Mouse (Mus musculus) urinary bladder, adult 18-20 months (tissue): ENCODE results near the gene Mxd3.
A peak's percentile ranks its signal among the peaks of the same experiment; 100 is the strongest.

Experiments used
- DNase-seq, 2 experiments: peaks; one replicate each; pipeline ENCODE4 v3.0.0; 2022; ENCODE audit warnings: low spot score in 2 of 2, mixed read lengths in 2 of 2

Gene Mxd3

DNA sequence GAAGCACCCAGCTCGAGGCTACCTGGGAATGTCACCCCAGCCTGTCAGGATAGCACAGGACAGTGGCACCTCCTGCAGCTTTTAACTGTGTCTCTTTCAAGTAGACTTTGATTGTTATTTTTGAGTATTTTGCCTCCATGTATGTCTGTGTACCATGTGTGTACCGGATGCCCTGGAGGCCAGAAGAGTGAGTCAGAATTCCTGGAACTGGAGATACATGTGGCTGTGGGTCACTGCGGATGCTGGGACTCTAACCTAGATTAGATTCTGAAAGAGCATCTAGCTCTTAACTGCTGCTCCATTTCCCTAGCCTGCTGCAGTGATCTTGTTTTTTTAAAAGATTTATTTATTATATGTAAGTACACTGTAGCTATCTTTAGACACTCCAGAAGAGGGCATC lies 2.7 kb upstream of the Mxd3 start:
- no peak for DNase-seq

DNA sequence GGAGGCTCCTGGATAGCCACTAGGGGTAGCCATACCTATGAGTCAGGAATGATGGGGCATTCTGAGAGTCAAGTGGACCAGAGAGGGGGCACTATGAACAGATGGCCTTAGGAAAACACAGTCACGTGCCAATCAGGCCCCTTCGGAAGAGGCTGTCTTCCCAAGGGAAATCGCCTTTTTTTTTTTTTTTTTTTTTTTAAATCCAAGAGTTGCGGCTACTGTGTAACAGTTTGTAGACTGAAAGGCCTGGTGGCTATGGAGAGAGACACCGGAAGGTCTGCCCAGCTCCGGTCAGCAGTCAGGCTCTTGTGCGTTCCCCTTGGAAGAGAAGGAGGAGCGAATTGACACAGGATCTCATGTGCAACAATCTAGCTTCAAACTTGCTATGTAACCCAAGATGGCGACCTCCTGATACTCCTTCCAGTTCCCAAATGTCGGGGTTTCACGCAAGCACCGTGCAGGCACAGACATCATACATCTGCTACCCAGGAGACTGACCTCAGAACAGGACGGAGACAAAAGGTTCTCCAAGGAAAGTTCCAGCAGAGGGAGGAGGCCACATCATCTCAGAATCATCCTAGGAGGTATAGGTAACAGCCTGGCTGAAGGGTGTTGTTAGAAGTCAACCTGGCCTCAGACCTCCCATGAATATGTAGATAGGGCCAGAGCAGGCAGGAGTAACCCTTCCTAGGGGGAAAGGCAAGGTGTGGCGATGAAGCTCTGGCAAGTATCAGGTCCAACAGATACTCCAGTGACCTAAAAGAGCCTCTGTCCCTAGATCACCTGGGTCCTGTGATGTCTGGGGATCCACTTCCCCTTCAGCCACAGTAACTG lies 1.2 kb upstream of the Mxd3 start:
- no peak for DNase-seq

- DNase-seq, result no peak
Measured at GRCm38 (mm10) chr13:55329109-55329682, 427 bp downstream of the Mxd3 start.

- DNase-seq, result no peak
Measured at GRCm38 (mm10) chr13:55328641-55329040, 982 bp downstream of the Mxd3 start.

GRCm38 (mm10) chr13:55328171-55328570 lies 1.5 kb downstream of the Mxd3 start:
- no peak for DNase-seq

DNA sequence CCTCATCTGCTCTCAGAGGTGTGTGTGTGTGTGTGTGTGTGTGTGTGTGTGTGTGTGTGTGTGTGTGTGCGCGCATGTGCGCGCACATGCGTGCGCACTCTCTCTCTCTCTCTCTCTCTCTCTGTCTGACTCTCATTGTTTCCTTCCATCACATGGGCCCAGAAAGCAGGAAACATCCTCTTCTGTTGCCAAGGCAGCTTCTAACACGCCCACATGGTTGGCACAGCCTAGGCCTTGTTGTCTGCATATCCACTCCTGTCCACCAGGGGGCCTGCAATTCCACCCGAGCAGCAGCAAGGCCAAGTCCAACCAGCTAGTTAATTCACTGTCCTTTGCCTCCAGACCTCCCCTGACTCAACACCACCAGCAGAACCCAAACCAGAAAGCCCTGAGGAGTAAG lies 2.0 kb downstream of the Mxd3 start:
- DNase-seq, result peak; percentile 60 to 76

GRCm38 (mm10) chr13:55327169-55327568 lies 2.5 kb downstream of the Mxd3 start:
- DNase-seq, result no peak

GRCm38 (mm10) chr13:55325596-55325995 lies 4.0 kb downstream of the Mxd3 start:
- DNase-seq, result no peak

DNA sequence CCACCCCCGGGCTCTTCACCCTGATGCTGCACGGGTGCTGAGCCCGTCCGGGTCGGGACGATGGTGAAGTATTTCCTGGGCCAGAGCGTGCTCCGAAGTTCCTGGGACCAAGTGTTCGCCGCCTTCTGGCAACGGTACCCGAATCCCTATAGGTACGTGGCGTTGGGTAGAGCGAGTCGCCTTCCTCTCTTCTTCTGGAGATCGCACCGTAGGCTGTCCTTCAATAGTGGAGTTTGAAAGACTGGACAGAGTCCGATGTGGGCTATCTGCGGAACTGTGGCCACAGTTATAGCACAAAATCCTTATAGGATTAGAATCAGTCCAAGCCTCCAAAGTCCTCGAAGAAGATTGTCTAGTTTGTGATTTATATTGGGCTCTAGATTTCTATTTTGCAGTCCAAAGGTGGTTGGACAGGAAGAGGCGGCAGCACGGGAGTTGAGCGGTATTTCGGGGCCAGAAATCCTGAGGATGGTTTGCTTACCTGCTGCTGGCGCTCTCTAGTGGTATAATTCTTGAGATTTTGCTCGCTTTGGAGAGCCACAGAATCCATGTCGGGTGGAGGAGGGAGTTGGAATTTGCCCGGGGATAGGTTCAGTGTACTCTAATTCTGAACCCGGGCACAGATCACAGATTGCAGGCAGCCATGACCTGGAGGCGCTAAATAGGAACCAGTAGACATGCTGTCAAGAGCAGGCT lies 7.3 kb downstream of the Mxd3 start:
- DNase-seq, result no peak

- peak; percentile 80 for DNase-seq
Measured at GRCm38 (mm10) chr13:55321434-55322129, 8.0 kb downstream of the Mxd3 start, which contains the start of gene Rab24. Rab24 (minus strand) TSS chr13:55321946.

DNA sequence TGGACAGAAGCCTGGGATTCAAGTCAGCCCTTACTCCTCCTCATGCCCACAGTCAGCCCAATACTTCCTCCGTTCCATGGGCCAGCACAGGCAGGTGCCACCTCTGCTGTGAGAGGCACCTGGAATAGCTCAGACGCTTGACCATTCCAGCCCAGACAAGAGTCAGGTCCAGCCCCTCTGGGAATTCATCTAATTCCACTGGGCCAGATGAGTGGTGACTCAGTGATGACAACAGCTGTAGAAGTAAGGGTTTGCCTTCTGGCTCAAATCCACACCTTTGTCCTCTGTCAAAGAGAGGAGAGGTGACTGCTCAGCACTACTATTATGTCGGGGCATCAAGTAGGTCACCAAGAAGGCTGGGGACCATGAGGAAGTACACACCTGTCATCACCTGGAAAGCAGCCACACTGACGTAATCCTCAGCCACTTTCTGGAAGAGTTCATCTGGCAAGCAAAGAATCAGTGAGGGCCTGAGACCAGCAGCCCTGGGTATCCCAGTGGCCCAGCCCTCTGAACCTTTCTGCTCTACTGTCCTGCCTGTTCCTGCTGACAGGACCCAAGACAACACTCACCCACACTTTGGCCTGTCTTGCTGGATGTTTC lies 9.6 kb downstream of the Mxd3 start, which contains the start of gene Prelid1:
TSS of gene Prelid1 (plus strand) at position 570 of the 603 bp plus-strand sequence.
- DNase-seq, result no peak

- DNase-seq, result no peak
Measured at GRCm38 (mm10) chr13:55318351-55318750, 11.3 kb downstream of the Mxd3 start.

DNA sequence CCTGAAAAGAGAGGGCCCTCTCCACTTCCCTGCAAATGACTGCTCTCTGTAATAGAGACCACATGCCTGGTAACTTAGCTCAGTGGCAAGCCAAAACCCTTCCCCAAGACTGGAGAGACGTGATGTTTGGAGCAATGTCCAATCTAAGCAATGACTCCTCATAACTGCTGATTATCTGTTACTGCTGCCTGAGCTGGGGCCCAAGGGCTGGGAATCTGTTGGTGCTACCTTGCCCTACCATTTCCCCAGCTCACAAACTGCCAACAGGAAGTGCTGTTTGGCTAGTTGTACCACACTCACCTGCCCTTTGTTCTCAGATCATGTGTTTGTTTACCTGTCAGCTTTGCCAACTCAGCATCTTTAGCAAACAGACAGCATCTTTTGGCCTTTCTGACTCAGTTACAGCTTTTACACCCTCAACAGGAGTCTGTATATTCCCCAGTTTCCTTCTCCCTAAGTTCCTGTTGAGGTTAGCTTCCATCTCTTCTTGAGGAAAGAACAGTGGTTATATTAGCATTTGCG lies 14.7 kb downstream of the Mxd3 start:
- DNase-seq, result no peak

DNA sequence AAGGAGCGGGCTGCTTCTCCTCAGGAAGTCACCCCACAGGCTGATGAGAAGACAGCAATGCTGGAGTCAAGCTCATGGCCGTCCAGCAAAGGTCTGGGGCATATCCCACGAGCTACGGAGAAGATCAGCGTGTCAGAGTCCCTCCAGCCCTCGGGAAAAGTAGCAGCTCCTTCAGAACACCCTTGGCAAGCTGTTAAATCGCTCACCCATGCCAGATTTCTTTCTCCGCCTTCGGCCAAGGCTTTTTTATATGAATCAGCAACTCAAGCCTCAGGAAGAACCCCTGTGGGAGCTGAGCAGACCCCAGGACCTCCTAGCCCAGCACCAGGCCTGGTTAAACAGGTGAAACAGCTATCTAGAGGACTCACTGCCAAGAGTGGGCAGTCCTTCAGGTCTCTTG lies 16.6 kb downstream of the Mxd3 start:
- DNase-seq, result no peak

GRCm38 (mm10) chr13:55312028-55312630 lies 17.5 kb downstream of the Mxd3 start:
- no peak for DNase-seq

DNA sequence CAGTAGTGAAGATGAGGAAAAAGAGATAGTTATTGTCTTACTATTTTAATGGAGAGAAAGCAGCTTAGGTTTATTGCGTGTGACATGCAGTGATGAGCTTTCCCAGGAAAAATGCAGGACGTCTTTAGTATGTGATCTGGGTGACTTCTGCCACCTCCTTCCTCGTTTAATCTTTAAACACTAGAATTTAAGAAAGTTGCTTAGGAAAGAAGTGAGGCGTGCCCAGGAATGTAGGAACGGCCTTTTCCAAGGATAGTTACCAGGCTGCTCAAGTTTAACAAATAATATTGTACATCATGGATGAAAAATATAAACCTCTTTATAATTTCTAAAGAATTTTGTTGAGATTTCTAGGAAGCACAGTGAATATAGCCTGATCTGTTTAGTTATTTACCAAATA lies 28.7 kb downstream of the Mxd3 start:
- DNase-seq, result no peak

DNA sequence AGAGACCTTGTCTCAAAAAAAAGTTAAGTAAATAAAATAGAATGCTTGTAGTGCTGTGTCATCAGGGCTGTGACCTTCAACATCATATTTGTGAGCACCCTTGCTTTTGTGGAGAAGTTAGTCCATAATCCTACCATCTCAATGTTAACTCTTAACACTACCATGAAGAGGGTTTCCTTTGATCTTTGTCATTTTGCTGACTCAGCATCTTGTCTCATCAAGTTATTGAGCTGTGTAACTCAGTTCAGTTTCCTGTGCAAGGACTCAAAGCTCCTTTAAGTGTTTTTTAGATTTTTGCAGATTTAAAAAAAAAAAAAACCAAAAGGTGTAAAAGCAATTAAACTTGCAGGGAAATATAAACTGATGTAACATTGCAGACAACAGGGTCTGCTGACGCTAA lies 32.9 kb downstream of the Mxd3 start:
- DNase-seq, result no peak

DNA sequence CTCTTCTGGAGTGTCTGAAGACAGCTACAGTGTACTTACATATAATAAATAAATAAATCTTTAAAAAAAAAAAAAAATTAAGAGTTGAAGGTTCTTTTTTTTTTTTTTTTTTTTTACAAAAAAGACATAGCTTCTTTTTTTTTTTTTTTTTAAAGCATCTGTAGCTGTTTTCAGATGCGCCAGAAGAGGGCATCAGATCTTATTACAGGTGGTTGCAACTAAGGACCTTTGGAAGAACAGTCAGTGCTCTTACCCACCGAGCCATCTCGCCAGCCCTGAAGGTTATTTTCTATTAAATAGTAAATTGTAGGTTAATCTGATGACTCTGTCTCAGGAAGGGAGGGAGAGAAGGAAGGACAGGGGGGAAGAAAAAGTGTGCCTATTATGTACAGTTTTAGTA lies 40.8 kb downstream of the Mxd3 start:
- DNase-seq, result no peak

- DNase-seq, result no peak
Measured at GRCm38 (mm10) chr13:55277646-55278045, 52.0 kb downstream of the Mxd3 start.

GRCm38 (mm10) chr13:55277203-55277602 lies 52.4 kb downstream of the Mxd3 start:
- no peak for DNase-seq
